Mouse (Mus musculus): ENCODE data around the gene Trim71. TPM values are rescaled to one million over a fixed set of nuclear protein-coding genes. Genes with fewer than 3 reads are reported as not detected.

Trim71 gene
- polyA plus RNA-seq, 1 experiment from 2014 or later: 0.71 TPM

GRCm38 (mm10) chr9:114487481-114488258, 76.5 kb downstream of the Trim71 start:
- H3K4me2 ChIP-seq (ENCODE audit: low read depth, low read length): no peak overlapping the region
- ATAC-seq (ENCODE audit: low read depth): no peak
- no peak overlapping the region for H3K27ac ChIP-seq (ENCODE audit: low read length)
- H3K9ac ChIP-seq (ENCODE audit: low read depth, low read length): no peak overlapping the region
- no peak overlapping the region for H3K4me3 ChIP-seq (ENCODE audit: low read depth, low read length)
- WGBS (ENCODE audit: insufficient replicate concordance): 56% methylated on average over 23 of the region's 23 CpGs
- no peaks in the 10 kb centered on the region for H3K4me1 ChIP-seq (ENCODE audit: control insufficient read depth, low read depth, low read length)
- H3K27me3 ChIP-seq (ENCODE audit: control insufficient read depth, insufficient read depth, low read depth, low read length): no peaks in the 10 kb centered on the region
- no peaks in the 10 kb centered on the region for H3K36me3 ChIP-seq (ENCODE audit: control insufficient read depth, insufficient read depth)
- H3K9me3 ChIP-seq (replicated peaks; ENCODE audit: control insufficient read depth, low read length): no peaks in the 10 kb centered on the region

- no peak overlapping the region for H3K9ac ChIP-seq (ENCODE audit: low read depth, low read length)
- 67% methylated on average over 4 of the region's 4 CpGs for WGBS (ENCODE audit: insufficient replicate concordance)
- H3K36me3 ChIP-seq (ENCODE audit: control insufficient read depth, insufficient read depth): no peaks in the 10 kb centered on the region
- H3K27ac ChIP-seq (ENCODE audit: low read length): no peak overlapping the region
- no peak overlapping the region for H3K4me2 ChIP-seq (ENCODE audit: low read depth, low read length)
- H3K9me3 ChIP-seq (replicated peaks; ENCODE audit: control insufficient read depth, low read length): no peaks in the 10 kb centered on the region
- no peaks in the 10 kb centered on the region for H3K27me3 ChIP-seq (ENCODE audit: control insufficient read depth, insufficient read depth, low read depth, low read length)
- no peak for ATAC-seq (ENCODE audit: low read depth)
- no peak overlapping the region for H3K4me3 ChIP-seq (ENCODE audit: low read depth, low read length)
- H3K4me1 ChIP-seq (ENCODE audit: control insufficient read depth, low read depth, low read length): no peaks in the 10 kb centered on the region
These were observed 77.4 kb downstream of the Trim71 start for GRCm38 (mm10) chr9:114486808-114487207.

GRCm38 (mm10) chr9:114484771-114485170, 79.4 kb downstream of the Trim71 start:
- Histone ChIP-seq H3K27ac (ENCODE audit: low read length) (no peak overlapping the region), H3K27me3 (ENCODE audit: control insufficient read depth, insufficient read depth, low read depth, low read length) (no peaks in the 10 kb centered on the region), H3K4me3 (ENCODE audit: low read depth, low read length) (no peak overlapping the region), H3K9me3 (replicated peaks; ENCODE audit: control insufficient read depth, low read length) (no peaks in the 10 kb centered on the region), H3K9ac (ENCODE audit: low read depth, low read length) (no peak overlapping the region), H3K36me3 (ENCODE audit: control insufficient read depth, insufficient read depth) (no peaks in the 10 kb centered on the region), H3K4me2 (ENCODE audit: low read depth, low read length) (no peak overlapping the region), H3K4me1 (ENCODE audit: control insufficient read depth, low read depth, low read length) (no peaks in the 10 kb centered on the region)
- WGBS (ENCODE audit: insufficient replicate concordance): 58% methylated on average over 5 of the region's 5 CpGs
- no peak for ATAC-seq (ENCODE audit: low read depth)

- H3K9ac ChIP-seq (ENCODE audit: low read depth, low read length): no peak overlapping the region
- no peak overlapping the region for H3K4me2 ChIP-seq (ENCODE audit: low read depth, low read length)
- H3K4me3 ChIP-seq (ENCODE audit: low read depth, low read length): no peak overlapping the region
- no peaks in the 10 kb centered on the region for H3K4me1 ChIP-seq (ENCODE audit: control insufficient read depth, low read depth, low read length)
- H3K9me3 ChIP-seq (replicated peaks; ENCODE audit: control insufficient read depth, low read length): no peaks in the 10 kb centered on the region
- no peaks in the 10 kb centered on the region for H3K27me3 ChIP-seq (ENCODE audit: control insufficient read depth, insufficient read depth, low read depth, low read length)
- 43% methylated on average over 3 of the region's 3 CpGs for WGBS (ENCODE audit: insufficient replicate concordance)
- no peaks in the 10 kb centered on the region for H3K36me3 ChIP-seq (ENCODE audit: control insufficient read depth, insufficient read depth)
- ATAC-seq (ENCODE audit: low read depth): no peak
- H3K27ac ChIP-seq (ENCODE audit: low read length): no peak overlapping the region
These were observed 83.2 kb downstream of the Trim71 start for GRCm38 (mm10) chr9:114480940-114481339.

GRCm38 (mm10) chr9:114477019-114477418, 87.2 kb downstream of the Trim71 start:
- WGBS (ENCODE audit: insufficient replicate concordance): 72% methylated on average over 9 of the region's 9 CpGs
- no peaks in the 10 kb centered on the region for H3K36me3 ChIP-seq (ENCODE audit: control insufficient read depth, insufficient read depth)
- ATAC-seq (ENCODE audit: low read depth): no peak

GRCm38 (mm10) chr9:114471892-114472291, 92.3 kb downstream of the Trim71 start:
- H3K27me3 ChIP-seq (ENCODE audit: control insufficient read depth, insufficient read depth, low read depth, low read length): no peaks in the 10 kb centered on the region
- H3K36me3 ChIP-seq (ENCODE audit: control insufficient read depth, insufficient read depth): no peaks in the 10 kb centered on the region
- no peak overlapping the region for H3K9ac ChIP-seq (ENCODE audit: low read depth, low read length)
- no peak overlapping the region for H3K4me3 ChIP-seq (ENCODE audit: low read depth, low read length)
- no peak overlapping the region for H3K4me2 ChIP-seq (ENCODE audit: low read depth, low read length)
- no peak for ATAC-seq (ENCODE audit: low read depth)
- no peaks in the 10 kb centered on the region for H3K9me3 ChIP-seq (replicated peaks; ENCODE audit: control insufficient read depth, low read length)
- H3K27ac ChIP-seq (ENCODE audit: low read length): no peak overlapping the region
- peaks cover 6% of the 10 kb centered on the region for H3K4me1 ChIP-seq (ENCODE audit: control insufficient read depth, low read depth, low read length)
- WGBS (ENCODE audit: insufficient replicate concordance): 61% methylated on average over 7 of the region's 7 CpGs

More at GRCm38 (mm10) chr9:114477019-114477418, 87.2 kb downstream of the Trim71 start:
- Histone ChIP-seq H3K4me1 (ENCODE audit: control insufficient read depth, low read depth, low read length) (no peaks in the 10 kb centered on the region), H3K27me3 (ENCODE audit: control insufficient read depth, insufficient read depth, low read depth, low read length) (no peaks in the 10 kb centered on the region), H3K9me3 (replicated peaks; ENCODE audit: control insufficient read depth, low read length) (no peaks in the 10 kb centered on the region), H3K4me2 (ENCODE audit: low read depth, low read length) (no peak overlapping the region), H3K4me3 (ENCODE audit: low read depth, low read length) (no peak overlapping the region), H3K9ac (ENCODE audit: low read depth, low read length) (no peak overlapping the region), H3K27ac (ENCODE audit: low read length) (no peak overlapping the region)

- no peak overlapping the region for H3K27ac ChIP-seq (ENCODE audit: low read length)
- H3K4me2 ChIP-seq (ENCODE audit: low read depth, low read length): no peak overlapping the region
- WGBS (ENCODE audit: insufficient replicate concordance): 84% methylated on average over 4 of the region's 4 CpGs
- no peaks in the 10 kb centered on the region for H3K9me3 ChIP-seq (replicated peaks; ENCODE audit: control insufficient read depth, low read length)
- peaks cover 13% of the 10 kb centered on the region for H3K4me1 ChIP-seq (ENCODE audit: control insufficient read depth, low read depth, low read length)
- ATAC-seq (ENCODE audit: low read depth): no peak
- H3K36me3 ChIP-seq (ENCODE audit: control insufficient read depth, insufficient read depth): no peaks in the 10 kb centered on the region
- no peaks in the 10 kb centered on the region for H3K27me3 ChIP-seq (ENCODE audit: control insufficient read depth, insufficient read depth, low read depth, low read length)
- H3K4me3 ChIP-seq (ENCODE audit: low read depth, low read length): no peak overlapping the region
- no peak overlapping the region for H3K9ac ChIP-seq (ENCODE audit: low read depth, low read length)
These were observed 95.5 kb downstream of the Trim71 start for GRCm38 (mm10) chr9:114468701-114469100.

- no peak overlapping the region for H3K9ac ChIP-seq (ENCODE audit: low read depth, low read length)
- 66% methylated on average over 5 of the region's 5 CpGs for WGBS (ENCODE audit: insufficient replicate concordance)
- no peaks in the 10 kb centered on the region for H3K9me3 ChIP-seq (replicated peaks; ENCODE audit: control insufficient read depth, low read length)
- H3K4me2 ChIP-seq (ENCODE audit: low read depth, low read length): no peak overlapping the region
- H3K4me1 ChIP-seq (ENCODE audit: control insufficient read depth, low read depth, low read length): peaks cover 13% of the 10 kb centered on the region
- ATAC-seq (ENCODE audit: low read depth): peak; percentile 73
- no peak overlapping the region for H3K27ac ChIP-seq (ENCODE audit: low read length)
- H3K4me3 ChIP-seq (ENCODE audit: low read depth, low read length): no peak overlapping the region
- no peaks in the 10 kb centered on the region for H3K36me3 ChIP-seq (ENCODE audit: control insufficient read depth, insufficient read depth)
- no peaks in the 10 kb centered on the region for H3K27me3 ChIP-seq (ENCODE audit: control insufficient read depth, insufficient read depth, low read depth, low read length)
These were observed 96.0 kb downstream of the Trim71 start for GRCm38 (mm10) chr9:114468217-114468616.

- no peak overlapping the region for H3K4me3 ChIP-seq (ENCODE audit: low read depth, low read length)
- peaks cover 13% of the 10 kb centered on the region for H3K4me1 ChIP-seq (ENCODE audit: control insufficient read depth, low read depth, low read length)
- no peaks in the 10 kb centered on the region for H3K9me3 ChIP-seq (replicated peaks; ENCODE audit: control insufficient read depth, low read length)
- H3K9ac ChIP-seq (ENCODE audit: low read depth, low read length): no peak overlapping the region
- no peaks in the 10 kb centered on the region for H3K36me3 ChIP-seq (ENCODE audit: control insufficient read depth, insufficient read depth)
- 0 out of 2 replicates have a peak overlapping the region, but pooled peaks have one; percentile 24 for H3K4me2 ChIP-seq (ENCODE audit: low read depth, low read length)
- H3K27me3 ChIP-seq (ENCODE audit: control insufficient read depth, insufficient read depth, low read depth, low read length): no peaks in the 10 kb centered on the region
- WGBS (ENCODE audit: insufficient replicate concordance): 32% methylated on average over 7 of the region's 7 CpGs
- ATAC-seq (ENCODE audit: low read depth): peak; percentile 81
- H3K27ac ChIP-seq (ENCODE audit: low read length): no peak overlapping the region
These were observed 97.3 kb downstream of the Trim71 start for GRCm38 (mm10) chr9:114466871-114467270.

Data from liver, embryonic 16.5 days (tissue).